Mouse (Mus musculus) G1E-ER4 (cell line): ENCODE measurements around the gene Npat. TPM values are rescaled to one million over a fixed set of nuclear protein-coding genes. Genes with fewer than 3 reads are reported as not detected.

Experiments used
- GATA1 ChIP-seq: IDR thresholded peaks from one replicate; pipeline ENCODE4 v1.8.0; 2012; ENCODE audit warnings: low read length, inconsistent platforms
- polyA plus RNA-seq: library from polyadenylated mRNA; stranded (reverse); fragments of >175 nt; gene quantifications from 2 replicates; pipeline ENCODE4 v1.2.3, GENCODE M21; 2012

The Npat gene
- polyA plus RNA-seq: 1.0 and 1.3 TPM in 2 replicates

GRCm38 (mm10) chr9:53536558-53537320, at the start of gene Npat, which contains the start of gene Atm:
TSS of gene Npat (plus strand) at chr9:53537047.
TSS of gene Atm (minus strand) at chr9:53536740.
- TF ChIP-seq GATA1: no peak

- TF ChIP-seq GATA1: no peak
These were observed 28.8 kb upstream of the Npat start for GRCm38 (mm10) chr9:53508053-53508452.

GRCm38 (mm10) chr9:53514091-53514490, 22.8 kb upstream of the Npat start:
- no peak for TF ChIP-seq GATA1

GRCm38 (mm10) chr9:53517373-53518009, 19.4 kb upstream of the Npat start:
- no peak for TF ChIP-seq GATA1

GRCm38 (mm10) chr9:53535416-53536320, 1.2 kb upstream of the Npat start:
- TF ChIP-seq GATA1: no peak

- no peak for TF ChIP-seq GATA1
These were observed 604 bp downstream of the Npat start for GRCm38 (mm10) chr9:53537336-53537965.

GRCm38 (mm10) chr9:53570662-53571061, 33.8 kb downstream of the Npat start:
- TF ChIP-seq GATA1: no peak

GRCm38 (mm10) chr9:53572516-53573307, 35.9 kb downstream of the Npat start:
- no peak for TF ChIP-seq GATA1

GRCm38 (mm10) chr9:53575721-53576120, 38.9 kb downstream of the Npat start:
- TF ChIP-seq GATA1: no peak

GRCm38 (mm10) chr9:53581870-53582269, 45.0 kb downstream of the Npat start:
- no peak for TF ChIP-seq GATA1

GRCm38 (mm10) chr9:53594764-53595163, 57.9 kb downstream of the Npat start:
- no peak for TF ChIP-seq GATA1

- no peak for TF ChIP-seq GATA1
These were observed 60.2 kb downstream of the Npat start for GRCm38 (mm10) chr9:53596971-53597600.

GRCm38 (mm10) chr9:53598631-53599030, 61.8 kb downstream of the Npat start:
- TF ChIP-seq GATA1: no peak

GRCm38 (mm10) chr9:53601541-53601940, 64.7 kb downstream of the Npat start:
- no peak for TF ChIP-seq GATA1
